Mouse (Mus musculus): ENCODE measurements around the gene Lrrc49. TPM values are rescaled to one million over a fixed set of nuclear protein-coding genes. Genes with fewer than 3 reads are reported as not detected.

Gene Lrrc49
- polyA plus RNA-seq, 1 experiment from 2014 or later: 83.5 TPM

GRCm38 (mm10) chr9:60551238-60551637 is 136.7 kb downstream of the Lrrc49 start:
- no peak overlapping the region for H3K27ac ChIP-seq (ENCODE audit: low read length)
- no peak overlapping the region for H3K9ac ChIP-seq (ENCODE audit: low read depth, low read length)
- no peaks in the 10 kb centered on the region for H3K9me3 ChIP-seq (replicated peaks; ENCODE audit: control insufficient read depth, low read length, poor library complexity, severe bottlenecking)
- no peaks in the 10 kb centered on the region for H3K4me1 ChIP-seq (ENCODE audit: control insufficient read depth, insufficient read depth, low read length)
- H3K4me2 ChIP-seq (ENCODE audit: low read length): no peak overlapping the region
- no peak for ATAC-seq
- H3K4me3 ChIP-seq (ENCODE audit: low read depth, low read length): no peak overlapping the region
- no peaks in the 10 kb centered on the region for H3K27me3 ChIP-seq (ENCODE audit: control insufficient read depth, insufficient read depth, low read depth, low read length)
- no peaks in the 10 kb centered on the region for H3K36me3 ChIP-seq (ENCODE audit: control insufficient read depth, insufficient read depth, low read length)
- WGBS: 94% methylated on average over 4 of the region's 4 CpGs

- Histone ChIP-seq H3K27ac (ENCODE audit: low read length) (no peak overlapping the region), H3K36me3 (ENCODE audit: control insufficient read depth, insufficient read depth, low read length) (no peaks in the 10 kb centered on the region), H3K4me3 (ENCODE audit: low read depth, low read length) (no peak overlapping the region), H3K9ac (ENCODE audit: low read depth, low read length) (no peak overlapping the region), H3K27me3 (ENCODE audit: control insufficient read depth, insufficient read depth, low read depth, low read length) (no peaks in the 10 kb centered on the region), H3K4me2 (ENCODE audit: low read length) (no peak overlapping the region), H3K4me1 (ENCODE audit: control insufficient read depth, insufficient read depth, low read length) (no peaks in the 10 kb centered on the region), H3K9me3 (replicated peaks; ENCODE audit: control insufficient read depth, low read length, poor library complexity, severe bottlenecking) (no peaks in the 10 kb centered on the region)
- 20% methylated on average over 4 of the region's 4 CpGs for WGBS
- ATAC-seq: no peak
These were observed 139.8 kb downstream of the Lrrc49 start for GRCm38 (mm10) chr9:60548182-60548581.

- H3K4me2 ChIP-seq (ENCODE audit: low read length): no peak overlapping the region
- H3K9me3 ChIP-seq (replicated peaks; ENCODE audit: control insufficient read depth, low read length, poor library complexity, severe bottlenecking): no peaks in the 10 kb centered on the region
- WGBS: 80% methylated on average over 2 of the region's 2 CpGs
- H3K36me3 ChIP-seq (ENCODE audit: control insufficient read depth, insufficient read depth, low read length): no peaks in the 10 kb centered on the region
- no peak for ATAC-seq
- H3K27me3 ChIP-seq (ENCODE audit: control insufficient read depth, insufficient read depth, low read depth, low read length): no peaks in the 10 kb centered on the region
- H3K27ac ChIP-seq (ENCODE audit: low read length): no peak overlapping the region
- no peaks in the 10 kb centered on the region for H3K4me1 ChIP-seq (ENCODE audit: control insufficient read depth, insufficient read depth, low read length)
- H3K4me3 ChIP-seq (ENCODE audit: low read depth, low read length): no peak overlapping the region
- no peak overlapping the region for H3K9ac ChIP-seq (ENCODE audit: low read depth, low read length)
These were observed 141.8 kb downstream of the Lrrc49 start for GRCm38 (mm10) chr9:60546169-60546568.

- ATAC-seq: no peak
- Histone ChIP-seq H3K9ac (ENCODE audit: low read depth, low read length) (no peak overlapping the region), H3K27me3 (ENCODE audit: control insufficient read depth, insufficient read depth, low read depth, low read length) (no peaks in the 10 kb centered on the region), H3K4me3 (ENCODE audit: low read depth, low read length) (no peak overlapping the region), H3K27ac (ENCODE audit: low read length) (no peak overlapping the region), H3K36me3 (ENCODE audit: control insufficient read depth, insufficient read depth, low read length) (no peaks in the 10 kb centered on the region), H3K4me1 (ENCODE audit: control insufficient read depth, insufficient read depth, low read length) (no peaks in the 10 kb centered on the region), H3K4me2 (ENCODE audit: low read length) (no peak overlapping the region), H3K9me3 (replicated peaks; ENCODE audit: control insufficient read depth, low read length, poor library complexity, severe bottlenecking) (no peaks in the 10 kb centered on the region)
- 87% methylated on average over 13 of the region's 13 CpGs for WGBS
These were observed 142.4 kb downstream of the Lrrc49 start for GRCm38 (mm10) chr9:60545361-60546096.

- WGBS: 80% methylated on average over 7 of the region's 7 CpGs
- Histone ChIP-seq H3K27ac (ENCODE audit: low read length) (no peak overlapping the region), H3K27me3 (ENCODE audit: control insufficient read depth, insufficient read depth, low read depth, low read length) (no peaks in the 10 kb centered on the region), H3K36me3 (ENCODE audit: control insufficient read depth, insufficient read depth, low read length) (no peaks in the 10 kb centered on the region), H3K4me3 (ENCODE audit: low read depth, low read length) (no peak overlapping the region), H3K9me3 (replicated peaks; ENCODE audit: control insufficient read depth, low read length, poor library complexity, severe bottlenecking) (no peaks in the 10 kb centered on the region), H3K4me2 (ENCODE audit: low read length) (no peak overlapping the region), H3K9ac (ENCODE audit: low read depth, low read length) (no peak overlapping the region), H3K4me1 (ENCODE audit: control insufficient read depth, insufficient read depth, low read length) (no peaks in the 10 kb centered on the region)
- ATAC-seq: no peak
These were observed 144.4 kb downstream of the Lrrc49 start for GRCm38 (mm10) chr9:60543422-60544015.

- 90% methylated on average over 12 of the region's 12 CpGs for WGBS
- no peaks in the 10 kb centered on the region for H3K36me3 ChIP-seq (ENCODE audit: control insufficient read depth, insufficient read depth, low read length)
These were observed 157.6 kb downstream of the Lrrc49 start for GRCm38 (mm10) chr9:60530310-60530709.

GRCm38 (mm10) chr9:60529348-60530243 is 158.4 kb downstream of the Lrrc49 start:
- no peak overlapping the region for H3K9ac ChIP-seq (ENCODE audit: low read depth, low read length)
- H3K4me1 ChIP-seq (ENCODE audit: control insufficient read depth, insufficient read depth, low read length): no peaks in the 10 kb centered on the region
- H3K27me3 ChIP-seq (ENCODE audit: control insufficient read depth, insufficient read depth, low read depth, low read length): no peaks in the 10 kb centered on the region
- no peak for ATAC-seq
- no peak overlapping the region for H3K27ac ChIP-seq (ENCODE audit: low read length)
- no peak overlapping the region for H3K4me3 ChIP-seq (ENCODE audit: low read depth, low read length)
- no peak overlapping the region for H3K4me2 ChIP-seq (ENCODE audit: low read length)
- H3K36me3 ChIP-seq (ENCODE audit: control insufficient read depth, insufficient read depth, low read length): no peaks in the 10 kb centered on the region
- WGBS: 87% methylated on average over 10 of the region's 10 CpGs
- H3K9me3 ChIP-seq (replicated peaks; ENCODE audit: control insufficient read depth, low read length, poor library complexity, severe bottlenecking): no peaks in the 10 kb centered on the region

More at GRCm38 (mm10) chr9:60530310-60530709, 157.6 kb downstream of the Lrrc49 start:
- Histone ChIP-seq H3K9ac (ENCODE audit: low read depth, low read length) (no peak overlapping the region), H3K4me2 (ENCODE audit: low read length) (no peak overlapping the region), H3K9me3 (replicated peaks; ENCODE audit: control insufficient read depth, low read length, poor library complexity, severe bottlenecking) (no peaks in the 10 kb centered on the region), H3K4me1 (ENCODE audit: control insufficient read depth, insufficient read depth, low read length) (no peaks in the 10 kb centered on the region), H3K27ac (ENCODE audit: low read length) (no peak overlapping the region), H3K27me3 (ENCODE audit: control insufficient read depth, insufficient read depth, low read depth, low read length) (no peaks in the 10 kb centered on the region), H3K4me3 (ENCODE audit: low read depth, low read length) (no peak overlapping the region)
- no peak for ATAC-seq

- Histone ChIP-seq H3K27me3 (ENCODE audit: control insufficient read depth, insufficient read depth, low read depth, low read length) (no peaks in the 10 kb centered on the region), H3K4me1 (ENCODE audit: control insufficient read depth, insufficient read depth, low read length) (no peaks in the 10 kb centered on the region), H3K9me3 (replicated peaks; ENCODE audit: control insufficient read depth, low read length, poor library complexity, severe bottlenecking) (no peaks in the 10 kb centered on the region), H3K4me2 (ENCODE audit: low read length) (no peak overlapping the region), H3K27ac (ENCODE audit: low read length) (no peak overlapping the region), H3K36me3 (ENCODE audit: control insufficient read depth, insufficient read depth, low read length) (no peaks in the 10 kb centered on the region), H3K9ac (ENCODE audit: low read depth, low read length) (no peak overlapping the region), H3K4me3 (ENCODE audit: low read depth, low read length) (no peak overlapping the region)
- 66% methylated on average over 3 of the region's 3 CpGs for WGBS
- ATAC-seq: no peak
These were observed 159.7 kb downstream of the Lrrc49 start for GRCm38 (mm10) chr9:60528269-60528668.

- no peak for ATAC-seq
These were observed 160.1 kb downstream of the Lrrc49 start for GRCm38 (mm10) chr9:60527836-60528235.

More at GRCm38 (mm10) chr9:60527836-60528235, 160.1 kb downstream of the Lrrc49 start:
- H3K27ac ChIP-seq (ENCODE audit: low read length): no peak overlapping the region
- H3K36me3 ChIP-seq (ENCODE audit: control insufficient read depth, insufficient read depth, low read length): no peaks in the 10 kb centered on the region
- no peaks in the 10 kb centered on the region for H3K4me1 ChIP-seq (ENCODE audit: control insufficient read depth, insufficient read depth, low read length)
- H3K27me3 ChIP-seq (ENCODE audit: control insufficient read depth, insufficient read depth, low read depth, low read length): no peaks in the 10 kb centered on the region
- H3K9me3 ChIP-seq (replicated peaks; ENCODE audit: control insufficient read depth, low read length, poor library complexity, severe bottlenecking): no peaks in the 10 kb centered on the region
- H3K9ac ChIP-seq (ENCODE audit: low read depth, low read length): no peak overlapping the region
- H3K4me2 ChIP-seq (ENCODE audit: low read length): no peak overlapping the region
- WGBS: 83% methylated on average over 2 of the region's 2 CpGs
- H3K4me3 ChIP-seq (ENCODE audit: low read depth, low read length): no peak overlapping the region
